Mouse (Mus musculus): ENCODE results near the gene Ephx1. TPM values are rescaled to one million over a fixed set of nuclear protein-coding genes. Genes with fewer than 3 reads are reported as not detected.

Gene Ephx1
- polyA plus RNA-seq, 1 experiment from 2014 or later = 0.95 TPM

Other genes starting within 250 kb of the Ephx1 start
- gene H3f3a, start 207.0 kb downstream of the Ephx1 start, polyA plus RNA-seq (2016; fragmentation: Nextera tagmentation; extraction: Ambion mirVana) = 3,507 and 3,679 TPM in 2 replicates
- 39.0 and 39.1 TPM in 2 replicates for gene Sde2, start 169.8 kb downstream of the Ephx1 start, polyA plus RNA-seq (2016; fragmentation: Nextera tagmentation; extraction: Ambion mirVana)
- gene Lefty2, start 127.8 kb downstream of the Ephx1 start, polyA plus RNA-seq (2016; fragmentation: Nextera tagmentation; extraction: Ambion mirVana) = 0.17 TPM in 1 of 2 replicates, not detected in the other
- gene Pycr2, start 116.6 kb downstream of the Ephx1 start, polyA plus RNA-seq (2016; fragmentation: Nextera tagmentation; extraction: Ambion mirVana) = 98.3 and 98.4 TPM in 2 replicates
- 0.24 and 0.34 TPM in 2 replicates for gene Lefty1, start 85.9 kb downstream of the Ephx1 start, polyA plus RNA-seq (2016; fragmentation: Nextera tagmentation; extraction: Ambion mirVana)
- gene Tmem63a, start 78.6 kb downstream of the Ephx1 start, polyA plus RNA-seq (2016; fragmentation: Nextera tagmentation; extraction: Ambion mirVana) = 2.0 and 2.4 TPM in 2 replicates
- not detected in 2 replicates for gene 9130409I23Rik, start 30.3 kb upstream of the Ephx1 start, polyA plus RNA-seq (2016; fragmentation: Nextera tagmentation; extraction: Ambion mirVana)
- gene Nvl, start 123.3 kb upstream of the Ephx1 start, polyA plus RNA-seq (2016; fragmentation: Nextera tagmentation; extraction: Ambion mirVana) = 44.5 and 47.2 TPM in 2 replicates
- 80.4 and 82.9 TPM in 2 replicates for gene Cnih4, start 123.8 kb upstream of the Ephx1 start, polyA plus RNA-seq (2016; fragmentation: Nextera tagmentation; extraction: Ambion mirVana)
- 46.7 and 48.8 TPM in 2 replicates for gene Wdr26, start 191.1 kb upstream of the Ephx1 start, polyA plus RNA-seq (2016; fragmentation: Nextera tagmentation; extraction: Ambion mirVana)